Mouse (Mus musculus): ENCODE data around the gene Olfr224.
"Not testable (repeated sequence)": the region's sequence is repeated elsewhere in the genome, so short reads cannot be mapped to it uniquely, and the experiment has no call there.

The Olfr224 gene

GRCm38 (mm10) chr11:58570405-58570804 lies at the start of gene Olfr224:
Gene Olfr224 (minus strand): TSS chr11:58570553.
- DNase-seq, result no peak

- DNase-seq, result no peak
Observed at GRCm38 (mm10) chr11:58618793-58619192, 48.4 kb upstream of the Olfr224 start.

GRCm38 (mm10) chr11:58618369-58618768 lies 48.0 kb upstream of the Olfr224 start:
- no peak for DNase-seq

GRCm38 (mm10) chr11:58615975-58616374 lies 45.6 kb upstream of the Olfr224 start, which contains the start of gene 2210407C18Rik:
Gene 2210407C18Rik (minus strand): TSS chr11:58616075.
- DNase-seq, result no peak

GRCm38 (mm10) chr11:58614526-58614925 lies 44.2 kb upstream of the Olfr224 start:
- DNase-seq, result peak; percentile 49 to 57

- no peak for DNase-seq
Observed at GRCm38 (mm10) chr11:58613359-58613758, 43.0 kb upstream of the Olfr224 start.

- DNase-seq, result no peak
Observed at GRCm38 (mm10) chr11:58607030-58607429, 36.7 kb upstream of the Olfr224 start.

GRCm38 (mm10) chr11:58606177-58606919 lies 36.0 kb upstream of the Olfr224 start:
- no peak for DNase-seq

GRCm38 (mm10) chr11:58605228-58605627 lies 34.9 kb upstream of the Olfr224 start:
- DNase-seq, result no peak

GRCm38 (mm10) chr11:58604688-58605087 lies 34.3 kb upstream of the Olfr224 start:
- DNase-seq, result no peak

- DNase-seq, result no peak
Observed at GRCm38 (mm10) chr11:58602800-58603560, 32.6 kb upstream of the Olfr224 start.

GRCm38 (mm10) chr11:58602062-58602461 lies 31.7 kb upstream of the Olfr224 start:
- no peak for DNase-seq

- no peak for DNase-seq
Observed at GRCm38 (mm10) chr11:58597837-58598236, 27.5 kb upstream of the Olfr224 start.

GRCm38 (mm10) chr11:58594814-58595213 lies 24.5 kb upstream of the Olfr224 start, which contains the start of gene Olfr324:
Gene Olfr324 (plus strand): TSS chr11:58595114.
- no peak for DNase-seq

GRCm38 (mm10) chr11:58588620-58589250 lies 18.4 kb upstream of the Olfr224 start:
- DNase-seq, result no peak

GRCm38 (mm10) chr11:58587898-58588348 lies 17.6 kb upstream of the Olfr224 start:
- peak; percentile 73 to 78 for DNase-seq

GRCm38 (mm10) chr11:58578636-58579035 lies 8.3 kb upstream of the Olfr224 start:
- DNase-seq, result peak; percentile 20 to 66

GRCm38 (mm10) chr11:58577430-58577829 lies 7.1 kb upstream of the Olfr224 start, which contains the start of gene Olfr325:
Gene Olfr325 (plus strand): TSS chr11:58577730.
- no peak for DNase-seq

GRCm38 (mm10) chr11:58555536-58555935 lies 14.8 kb downstream of the Olfr224 start, which contains the start of gene Olfr328:
Gene Olfr328 (minus strand): TSS chr11:58555636.
- peak; percentile 5 to 7 for DNase-seq

- no peak for DNase-seq
Observed at GRCm38 (mm10) chr11:58546322-58546721, 24.0 kb downstream of the Olfr224 start, which contains the start of gene Olfr329-ps. Gene Olfr329-ps (minus strand): TSS chr11:58546422.

GRCm38 (mm10) chr11:58534736-58535135 lies 35.6 kb downstream of the Olfr224 start, which contains the start of gene Olfr330:
Gene Olfr330 (minus strand): TSS chr11:58534836.
- DNase-seq, result not testable (repeated sequence)

- DNase-seq, result peak; percentile 4 to 23
Observed at GRCm38 (mm10) chr11:58519756-58520155, 50.6 kb downstream of the Olfr224 start.

GRCm38 (mm10) chr11:58518916-58519315 lies 51.4 kb downstream of the Olfr224 start:
- peak; percentile 62 to 64 for DNase-seq
